Mouse (Mus musculus): Measurements from ENCODE around the gene Foxi1.
"Not testable (repeated sequence)": the region's sequence is repeated elsewhere in the genome, so short reads cannot be mapped to it uniquely, and the experiment has no call there.

The Foxi1 gene

GRCm38 (mm10) chr11:34207989-34208388 lies at the start of gene Foxi1:
Gene Foxi1, minus strand, starts transcription at chr11:34208089.
- DNase-seq: no peak

DNA sequence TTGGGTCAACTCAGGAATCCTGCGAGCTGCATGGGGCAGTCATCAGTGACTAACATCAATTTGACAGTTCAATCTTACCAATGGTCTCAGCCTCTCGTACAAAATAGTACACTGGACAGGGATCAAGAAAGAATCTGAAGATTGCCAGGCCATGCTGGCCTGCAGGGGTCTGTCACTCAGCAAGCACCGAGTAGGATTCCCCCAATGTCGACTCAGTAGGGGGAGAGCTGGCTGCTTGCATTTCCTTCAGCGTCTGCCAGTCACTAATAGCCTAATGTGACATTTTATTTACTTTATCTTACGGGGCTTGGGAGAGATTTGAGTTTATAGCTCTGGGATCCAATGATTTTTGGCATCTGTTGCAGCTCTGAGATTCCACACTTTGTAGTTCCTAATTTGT lies 35.1 kb upstream of the Foxi1 start:
- no peak for DNase-seq

DNA sequence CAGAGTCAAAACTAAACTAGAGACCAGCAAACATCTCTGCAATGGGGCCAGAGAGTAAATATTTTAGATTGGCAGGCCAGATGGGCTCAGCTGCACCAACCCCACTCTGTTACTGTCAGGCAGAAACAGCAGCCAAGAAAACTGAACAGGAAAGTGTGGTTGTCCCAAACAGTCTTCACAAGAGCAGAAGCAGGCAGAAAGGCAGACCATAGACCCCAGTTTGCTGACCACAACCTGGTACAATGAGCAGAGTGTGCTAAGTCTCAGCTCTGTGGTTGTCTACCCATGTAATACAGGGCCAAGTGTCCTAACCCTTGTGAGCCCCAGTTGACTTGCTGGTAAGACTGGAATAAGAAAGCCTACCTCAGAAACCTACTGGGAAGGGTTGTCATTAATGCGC lies 32.4 kb upstream of the Foxi1 start:
- no peak for DNase-seq

GRCm38 (mm10) chr11:34239691-34240090 lies 31.8 kb upstream of the Foxi1 start:
- no peak for DNase-seq

DNA sequence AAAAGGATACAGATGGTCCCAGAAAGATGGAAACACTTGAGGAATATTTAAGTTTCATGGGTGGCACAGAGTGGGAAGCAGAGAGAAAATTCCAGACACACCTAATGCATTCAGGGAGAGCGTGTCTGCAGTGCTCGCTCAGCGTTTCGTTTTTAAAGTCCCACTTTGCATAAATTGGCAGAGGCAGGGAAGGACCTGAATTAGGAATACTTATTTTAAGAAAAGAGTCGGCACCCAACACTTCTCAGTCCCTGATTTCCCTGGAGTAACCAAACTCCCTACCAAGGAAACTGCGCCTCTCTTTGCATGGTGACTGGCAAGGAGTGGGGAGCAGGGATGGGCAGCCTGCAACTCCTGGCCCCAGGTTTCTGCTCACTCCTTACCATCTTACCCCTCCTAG lies 29.0 kb upstream of the Foxi1 start:
- no peak for DNase-seq

DNA sequence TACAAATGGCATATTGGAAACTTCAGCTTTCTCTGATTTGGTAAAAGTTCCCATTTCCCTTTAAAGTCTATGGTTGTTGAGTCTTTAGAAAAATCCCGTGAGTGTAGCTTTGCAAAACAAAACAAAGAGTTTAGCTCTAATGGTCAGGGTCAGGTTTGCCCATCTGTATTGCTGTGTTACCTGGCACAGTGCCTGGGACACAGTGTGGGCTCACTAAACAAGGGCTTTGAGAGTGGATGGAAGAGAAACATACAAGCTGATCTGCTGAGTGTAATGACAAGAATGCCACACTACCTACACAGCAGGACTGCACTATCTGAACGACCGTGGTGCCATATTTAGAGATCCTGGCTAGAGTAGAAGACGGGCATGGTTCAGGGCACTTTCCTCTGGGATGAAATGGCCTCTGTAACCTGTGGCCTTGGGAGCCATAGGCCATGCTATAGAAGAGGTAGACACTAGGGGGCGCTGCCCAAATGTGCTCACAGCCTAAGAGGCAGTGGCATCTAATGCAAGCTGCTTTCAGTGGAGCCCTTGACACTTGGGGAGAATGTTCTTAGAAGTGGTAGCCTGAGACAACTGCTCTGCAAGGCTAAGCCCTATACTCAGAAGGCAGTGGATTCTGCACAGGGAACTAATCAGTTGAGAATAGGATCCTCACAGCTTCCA lies 28.3 kb upstream of the Foxi1 start:
- DNase-seq: peak; percentile 46

GRCm38 (mm10) chr11:34228758-34229364 lies 21.0 kb upstream of the Foxi1 start:
- DNase-seq: peak; percentile 79

GRCm38 (mm10) chr11:34227180-34227579 lies 19.3 kb upstream of the Foxi1 start:
- peak; percentile 21 for DNase-seq

DNA sequence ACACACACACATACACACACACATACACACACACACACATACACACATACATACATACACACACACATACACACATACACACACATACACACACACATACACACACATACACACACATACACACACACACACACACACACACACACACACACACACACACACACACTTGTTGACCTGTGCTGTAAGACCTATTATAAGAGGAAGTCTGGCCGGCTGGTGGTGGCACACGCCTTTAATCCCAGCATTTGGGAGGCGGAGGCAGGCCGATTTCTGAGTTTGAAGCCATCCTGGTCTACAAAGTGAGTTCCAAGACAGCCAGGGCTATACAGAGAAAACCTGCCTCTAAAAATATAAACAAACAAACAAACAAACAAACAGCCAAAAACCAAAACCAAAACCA lies 12.7 kb upstream of the Foxi1 start:
- not testable (repeated sequence) for DNase-seq

DNA sequence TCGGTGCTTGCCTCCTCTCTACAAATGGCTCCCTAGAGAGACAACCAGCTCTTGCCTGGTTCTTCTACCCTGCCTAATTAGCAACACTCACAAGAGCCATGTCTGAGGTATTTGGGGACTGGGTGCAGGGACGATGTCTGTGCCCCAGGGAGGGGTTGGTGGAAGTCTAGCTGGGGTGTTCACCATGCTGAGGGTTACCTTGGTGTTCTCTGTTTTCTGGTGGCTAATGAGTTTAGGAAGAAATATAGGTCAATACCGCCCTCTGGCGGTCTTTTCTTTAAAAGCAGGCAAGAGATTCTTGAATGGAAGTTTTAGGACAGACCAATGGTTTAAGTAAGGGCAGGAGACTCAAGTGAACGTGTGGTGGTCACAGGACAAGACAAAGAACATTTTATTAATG lies 5.0 kb upstream of the Foxi1 start:
- peak; percentile 79 for DNase-seq

DNA sequence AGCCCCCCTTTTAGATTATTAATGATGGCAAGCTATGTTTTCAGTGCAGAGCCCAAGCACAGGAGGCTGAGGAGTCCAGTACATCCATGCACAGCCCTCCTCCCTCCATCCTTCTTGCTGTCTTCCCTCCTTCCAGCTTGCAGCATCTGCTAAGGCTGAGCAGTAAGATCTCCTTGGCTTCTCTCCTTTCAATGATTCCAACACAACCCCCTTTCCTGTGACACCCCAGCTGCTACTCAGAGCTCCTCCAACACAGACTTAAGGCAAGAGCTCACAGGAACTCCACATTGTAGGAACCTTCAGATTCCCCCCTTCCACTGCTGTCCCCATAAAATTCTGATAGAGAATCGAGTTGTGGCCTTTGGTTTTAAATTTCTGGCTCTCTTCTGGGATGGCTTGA lies 5.1 kb downstream of the Foxi1 start:
- DNase-seq: no peak

- no peak for DNase-seq
Observed at GRCm38 (mm10) chr11:34195142-34195541, 12.7 kb downstream of the Foxi1 start.

- DNase-seq: no peak
Observed at GRCm38 (mm10) chr11:34194158-34194941, 13.5 kb downstream of the Foxi1 start.

DNA sequence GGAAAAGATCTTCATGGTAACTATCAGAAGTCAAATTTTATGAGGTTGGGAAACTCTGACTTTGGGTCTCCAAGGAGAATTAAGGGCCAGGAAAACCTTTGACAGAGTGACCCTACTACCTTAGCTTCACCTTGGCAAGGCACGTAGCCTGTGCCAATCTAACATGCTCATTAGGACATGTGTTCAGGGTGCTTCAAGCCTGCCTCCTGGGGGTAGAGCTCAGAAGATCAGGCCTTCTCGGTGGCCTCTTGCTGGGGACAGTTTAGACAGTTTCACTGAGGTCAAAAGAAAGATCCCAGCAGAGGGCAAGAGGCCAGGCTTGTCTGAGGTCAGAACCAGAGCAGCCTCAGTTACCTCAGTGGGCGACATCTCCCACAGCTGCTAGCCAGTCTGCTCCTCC lies 14.2 kb downstream of the Foxi1 start:
- DNase-seq: no peak

DNA sequence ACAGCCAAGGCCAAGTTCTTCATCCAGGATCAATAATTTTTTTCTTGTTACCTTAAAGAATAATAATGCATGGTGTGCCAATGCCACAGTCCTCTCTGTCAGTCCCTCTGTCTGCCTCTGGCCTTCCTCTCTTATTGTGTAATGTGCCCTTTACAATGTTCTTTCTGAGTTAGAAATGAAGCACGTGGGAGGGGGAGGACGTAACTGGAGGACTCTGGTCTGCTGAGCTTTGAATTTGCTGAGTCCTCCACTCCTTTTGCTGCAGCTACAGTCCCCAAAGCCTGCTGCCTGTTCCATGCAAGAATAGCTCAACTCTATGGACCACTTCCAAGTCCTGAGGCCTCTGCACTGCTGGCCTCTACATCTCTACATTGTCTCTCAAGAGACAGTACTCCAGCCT lies 23.6 kb downstream of the Foxi1 start:
- no peak for DNase-seq

GRCm38 (mm10) chr11:34181214-34182117 lies 26.4 kb downstream of the Foxi1 start:
- peak; percentile 91 for DNase-seq

GRCm38 (mm10) chr11:34178752-34179151 lies 29.1 kb downstream of the Foxi1 start:
- no peak for DNase-seq

GRCm38 (mm10) chr11:34176371-34176770 lies 31.5 kb downstream of the Foxi1 start:
- no peak for DNase-seq

DNA sequence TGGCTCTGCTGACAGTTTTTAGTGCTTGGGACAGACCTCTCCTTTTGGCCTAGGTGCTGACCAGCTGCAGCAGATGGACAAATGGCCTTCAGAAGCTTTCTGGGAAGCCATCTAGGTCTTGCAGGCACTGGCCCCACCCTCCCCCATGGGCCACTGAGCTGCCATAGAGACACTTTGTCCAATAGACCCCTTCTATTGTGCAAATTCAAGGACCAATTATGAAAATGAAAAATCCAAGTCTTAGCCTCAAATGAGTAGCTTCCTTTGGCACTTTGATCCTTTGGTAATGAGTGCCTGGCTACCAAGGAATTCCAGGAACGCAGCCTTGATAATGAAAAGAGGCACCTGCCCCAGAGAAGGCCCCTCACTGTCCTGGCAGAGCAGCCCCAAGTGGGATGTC lies 36.7 kb downstream of the Foxi1 start:
- DNase-seq: peak; percentile 24

- peak; percentile 55 for DNase-seq
Observed at GRCm38 (mm10) chr11:34169464-34169894, 38.4 kb downstream of the Foxi1 start.

- DNase-seq: no peak
Observed at GRCm38 (mm10) chr11:34166392-34166791, 41.5 kb downstream of the Foxi1 start.

- no peak for DNase-seq
Observed at GRCm38 (mm10) chr11:34165278-34165677, 42.6 kb downstream of the Foxi1 start.

DNA sequence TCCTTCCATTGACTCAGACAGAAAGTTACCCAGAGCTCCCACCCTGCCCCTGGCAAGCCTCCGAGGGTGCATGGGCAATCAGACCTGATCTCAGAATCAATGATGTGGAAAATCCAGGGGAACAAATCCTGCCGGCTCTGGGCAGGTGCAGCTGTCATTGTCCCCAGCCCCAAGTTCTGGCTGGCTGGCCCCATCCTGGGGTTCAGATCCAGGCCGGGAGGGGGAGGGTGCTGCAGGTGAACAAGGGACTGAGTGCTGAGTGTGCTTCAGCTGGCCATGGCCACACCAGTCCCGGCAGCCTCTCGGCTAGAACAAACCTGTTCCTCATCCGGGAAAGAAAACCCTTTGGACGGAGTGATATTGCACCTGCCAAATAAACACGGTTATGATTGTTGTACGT lies 49.0 kb downstream of the Foxi1 start:
- DNase-seq: no peak

Measured in retina, postnatal 1 day (tissue).